Mouse (Mus musculus) embryo, embryonic 10.5 days (tissue): ENCODE results near the gene Hnf4a.
"Not testable (repeated sequence)": the region's sequence is repeated elsewhere in the genome, so short reads cannot be mapped to it uniquely, and the experiment has no call there.

Experiments used
- DNase-seq: peaks from one replicate; pipeline ENCODE4 v3.0.0-alpha.2; 2015; ENCODE audit warnings: low spot score

The Hnf4a gene

GRCm38 (mm10) chr2:163506300-163507004 is at the start of gene Hnf4a:
Gene Hnf4a (plus strand): TSS chr2:163506808.
- DNase-seq, result no peak

DNA sequence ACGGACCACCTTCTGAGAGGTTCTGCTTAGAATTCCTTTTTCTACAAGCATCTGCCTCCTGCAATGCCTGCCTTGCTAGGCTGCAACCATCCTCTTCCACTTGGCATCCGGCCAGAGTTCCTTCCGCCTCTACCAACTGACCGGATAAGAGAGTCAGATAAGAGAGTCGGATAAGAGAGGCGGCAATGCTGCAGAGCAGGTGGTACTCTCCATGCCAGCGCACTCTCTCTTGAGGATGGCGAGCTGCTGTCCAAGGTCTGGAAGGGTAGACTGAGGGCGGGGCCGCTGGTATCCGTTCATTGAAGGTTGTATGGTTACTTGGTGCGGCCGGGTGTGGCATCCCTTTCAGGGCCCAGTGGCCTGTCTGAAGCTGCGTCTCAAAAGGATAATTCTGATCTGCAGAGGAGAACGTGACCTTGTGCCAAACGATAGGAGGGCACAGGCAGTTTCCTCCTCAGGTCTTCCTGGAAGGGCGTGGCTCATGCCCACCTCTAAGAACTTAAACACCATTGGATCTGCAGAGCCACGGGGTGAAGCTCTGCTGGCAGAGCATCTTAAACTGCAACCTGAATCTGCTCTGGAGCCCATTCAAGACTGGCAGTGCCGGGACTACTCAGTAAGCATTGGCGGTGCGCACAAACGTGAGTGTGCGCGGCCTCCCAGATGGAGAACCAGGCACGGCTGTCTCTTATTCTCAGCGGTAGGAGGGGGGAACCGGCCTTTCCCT is 47.9 kb upstream of the Hnf4a start:
- DNase-seq, result no peak

DNA sequence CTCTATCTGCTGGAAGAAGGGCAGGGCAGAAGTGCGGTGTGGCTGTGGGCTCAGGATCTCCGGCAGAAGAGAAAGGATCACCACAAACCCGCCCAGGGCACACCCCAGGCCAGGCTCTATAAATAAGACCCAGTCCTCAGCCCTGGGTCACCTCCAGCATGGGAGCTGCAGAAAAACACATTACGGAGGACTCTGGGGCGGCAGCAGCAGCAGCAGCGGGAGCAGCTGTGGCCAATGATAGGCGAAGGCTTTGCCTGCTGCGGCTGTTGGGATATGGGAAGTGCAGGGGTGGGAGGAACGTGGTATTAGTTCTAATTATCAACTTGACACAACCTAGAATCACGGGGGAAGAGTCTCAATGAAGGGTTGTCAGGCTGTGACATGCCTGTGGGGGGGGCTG is 47.2 kb upstream of the Hnf4a start:
- DNase-seq, result no peak

DNA sequence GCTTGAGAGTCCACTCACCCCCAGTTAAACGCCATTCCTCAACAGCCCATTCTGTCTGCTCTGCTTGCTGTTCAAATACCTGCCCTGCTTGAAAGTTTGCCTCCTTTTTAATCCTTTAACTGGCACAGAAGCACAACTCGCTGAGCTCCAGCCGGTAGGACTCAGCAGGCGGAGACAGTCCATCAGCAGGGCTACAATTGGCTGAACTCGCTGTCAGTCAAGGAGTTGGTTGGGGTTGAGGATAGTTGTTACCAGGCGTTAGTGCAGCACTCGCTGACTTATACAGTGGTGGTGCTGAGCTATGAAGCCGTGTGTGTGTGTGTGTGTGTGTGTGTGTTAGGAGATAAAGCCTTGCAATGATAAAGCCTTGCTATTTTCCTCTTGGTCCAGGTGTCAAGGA is 46.0 kb upstream of the Hnf4a start:
- no peak for DNase-seq

DNA sequence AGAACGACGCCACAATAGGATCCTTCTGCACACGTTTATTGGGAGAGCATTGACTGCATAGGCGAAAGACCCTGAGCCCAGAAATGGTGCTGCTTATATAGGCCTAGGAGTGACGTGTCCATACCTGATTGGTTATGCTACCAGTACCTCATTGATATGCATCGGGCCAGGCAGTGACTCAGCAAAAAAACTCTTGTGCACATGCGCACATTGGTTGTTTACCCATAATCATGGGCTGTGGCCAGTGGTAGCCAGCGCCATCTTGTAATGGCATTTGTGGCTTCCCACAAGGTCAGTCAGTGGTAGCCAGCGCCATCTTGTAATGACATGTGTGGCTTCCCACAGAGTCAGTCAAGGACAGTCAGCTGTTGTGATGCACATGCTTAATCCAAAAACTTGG is 45.3 kb upstream of the Hnf4a start:
- not testable (repeated sequence) for DNase-seq

DNA sequence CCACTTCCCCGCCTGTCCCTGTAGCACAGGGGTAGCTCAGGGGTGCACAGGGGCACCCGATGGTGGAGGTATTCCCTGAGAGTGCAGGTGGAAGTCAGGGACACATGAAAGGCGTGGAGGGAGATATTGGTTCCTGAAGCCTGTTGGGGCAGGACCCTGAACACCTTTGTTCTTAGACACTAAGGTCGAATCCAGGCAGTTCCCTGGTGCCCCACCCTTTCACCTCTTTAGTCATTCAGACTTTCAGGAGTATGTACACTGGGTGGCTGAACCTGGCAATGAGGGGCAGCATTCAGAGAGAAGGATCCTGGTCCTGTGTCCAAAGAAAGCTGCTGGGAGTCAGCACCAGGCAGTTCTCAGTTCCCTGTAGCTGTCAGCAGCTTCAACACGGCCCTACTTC is 44.2 kb upstream of the Hnf4a start:
- DNase-seq, result no peak

- DNase-seq, result no peak
Measured at GRCm38 (mm10) chr2:163462801-163463200, 43.8 kb upstream of the Hnf4a start.

DNA sequence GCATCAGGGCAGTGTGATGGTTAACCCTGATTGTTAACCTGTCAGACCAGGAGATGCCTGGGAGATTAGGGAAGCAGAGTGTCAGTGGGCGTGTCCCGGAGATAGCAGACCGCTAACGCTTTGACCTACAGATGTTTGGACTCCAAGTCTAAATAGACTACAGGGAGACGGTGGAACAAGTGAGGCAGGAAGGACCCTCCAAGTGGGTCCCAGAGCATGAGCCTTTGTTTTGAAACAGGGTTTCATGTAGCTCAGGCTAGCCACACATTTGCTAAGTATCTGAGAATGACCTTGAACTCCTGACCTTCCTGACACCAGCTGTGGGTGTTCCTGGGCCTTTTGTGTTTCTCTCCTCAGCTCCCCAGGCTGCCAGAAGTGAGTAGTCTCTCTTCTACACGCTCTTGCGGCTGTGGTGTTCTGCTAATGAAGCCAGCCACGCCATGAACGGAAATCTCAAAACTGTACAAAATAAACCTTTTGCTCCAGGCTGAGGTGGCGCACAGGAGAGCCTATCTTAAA is 43.3 kb upstream of the Hnf4a start:
- no peak for DNase-seq

GRCm38 (mm10) chr2:163463998-163464397 is 42.6 kb upstream of the Hnf4a start:
- DNase-seq, result no peak

GRCm38 (mm10) chr2:163464562-163464961 is 42.0 kb upstream of the Hnf4a start:
- DNase-seq, result no peak

GRCm38 (mm10) chr2:163466771-163467170 is 39.8 kb upstream of the Hnf4a start:
- DNase-seq, result no peak

DNA sequence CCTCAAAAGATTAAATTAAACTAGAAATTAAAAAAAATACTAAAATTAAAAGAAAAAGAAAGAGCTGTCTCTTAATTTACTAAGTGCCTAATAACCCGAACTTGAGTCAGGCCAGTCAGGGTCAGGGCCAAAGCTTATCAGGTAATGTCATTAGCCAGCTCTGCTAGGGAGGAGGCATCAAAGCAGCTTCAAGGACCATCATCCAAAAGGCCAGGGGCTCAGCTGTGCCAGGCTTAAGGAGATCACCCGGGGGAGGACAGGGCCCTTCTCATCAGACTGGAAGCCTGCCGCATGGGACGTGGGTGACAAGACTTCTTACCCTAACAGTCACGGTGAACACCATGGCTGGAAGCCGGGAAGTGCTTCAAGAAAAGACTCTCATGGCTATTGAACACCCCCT is 39.0 kb upstream of the Hnf4a start:
- no peak for DNase-seq

DNA sequence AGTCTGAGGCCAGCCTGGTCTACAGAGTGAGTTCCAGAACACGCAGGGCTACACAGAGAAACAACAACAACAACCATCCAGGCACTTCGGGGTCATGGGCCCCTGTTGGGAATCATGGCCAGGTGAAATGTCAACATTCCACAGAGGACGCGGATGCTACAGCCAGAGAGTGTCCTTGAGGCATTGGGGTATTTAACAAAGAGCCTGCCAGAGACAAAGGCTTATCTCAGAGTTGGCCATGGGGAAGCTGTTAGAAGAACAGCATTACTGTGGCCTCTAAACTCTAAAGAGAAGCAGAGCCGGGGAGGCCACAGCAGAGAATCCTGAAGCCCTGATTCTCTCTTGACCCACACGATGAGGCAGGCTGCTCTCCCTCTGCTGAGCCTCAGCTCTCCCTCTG is 37.7 kb upstream of the Hnf4a start:
- DNase-seq, result no peak

DNA sequence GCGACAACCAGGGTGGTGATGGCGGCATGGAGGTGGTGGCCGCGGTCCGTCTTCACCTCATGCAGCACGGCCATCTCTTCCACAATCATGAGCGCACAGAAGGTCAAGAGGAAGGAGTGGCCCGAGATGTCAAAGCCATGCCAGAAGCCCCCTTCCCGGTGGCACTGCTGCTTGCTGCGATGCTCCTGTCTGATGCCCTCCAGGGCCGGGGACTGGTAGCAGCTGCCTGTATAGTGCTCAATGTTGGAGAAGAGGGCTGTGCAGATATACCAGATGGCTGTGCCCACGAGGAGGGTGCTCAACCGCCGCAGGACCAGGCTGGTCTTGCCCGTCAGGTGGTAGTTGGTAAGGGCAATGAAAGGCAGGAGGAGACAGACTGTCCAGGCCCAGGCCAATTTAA is 36.9 kb upstream of the Hnf4a start:
- no peak for DNase-seq

GRCm38 (mm10) chr2:163471136-163471535 is 35.5 kb upstream of the Hnf4a start:
- DNase-seq, result no peak

DNA sequence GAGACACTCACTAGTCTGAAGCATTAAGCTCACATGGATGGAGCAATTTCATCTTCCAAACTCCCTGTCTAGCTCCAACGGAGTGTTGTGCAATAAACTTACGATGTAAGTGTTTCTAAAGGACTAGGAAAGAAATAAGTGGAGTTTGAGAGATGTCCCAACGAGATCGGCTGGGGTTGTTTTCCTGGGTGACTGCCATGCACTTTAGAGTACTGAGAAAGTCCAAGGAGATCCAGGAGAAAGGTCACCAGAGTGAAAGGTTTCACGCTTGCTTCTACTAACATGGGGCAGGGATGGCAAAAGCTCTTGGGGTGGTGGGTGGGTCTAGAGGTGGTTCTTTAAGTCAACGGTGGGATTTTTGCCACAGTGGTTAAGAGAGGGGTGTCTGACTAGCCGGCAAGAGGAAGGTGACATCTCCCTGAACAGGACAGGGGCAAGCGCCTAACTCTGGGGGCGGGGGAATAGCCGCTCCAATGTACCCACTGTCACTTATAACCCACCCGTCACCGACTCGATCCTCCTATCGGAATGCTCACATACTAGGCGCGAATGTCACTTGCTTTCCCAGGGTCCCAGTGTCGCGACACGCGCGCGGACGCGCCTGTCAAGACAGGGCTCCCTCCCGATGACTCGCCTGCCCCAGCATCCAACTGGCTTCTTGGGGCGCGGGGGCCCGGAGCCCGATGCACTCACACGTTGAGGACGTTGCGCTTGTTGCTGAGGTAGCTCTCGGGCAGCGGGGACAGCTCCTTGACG is 34.7 kb upstream of the Hnf4a start:
- DNase-seq, result no peak

GRCm38 (mm10) chr2:163472466-163472851 is 34.1 kb upstream of the Hnf4a start, which contains the start of gene Fitm2:
Gene Fitm2 (minus strand): TSS chr2:163472629.
- peak; percentile 98 for DNase-seq

GRCm38 (mm10) chr2:163480191-163480825 is 26.3 kb upstream of the Hnf4a start:
- peak; percentile 41 for DNase-seq

- DNase-seq, result peak; percentile 62
Measured at GRCm38 (mm10) chr2:163481539-163482029, 25.0 kb upstream of the Hnf4a start.

- no peak for DNase-seq
Measured at GRCm38 (mm10) chr2:163487360-163487759, 19.2 kb upstream of the Hnf4a start.

- no peak for DNase-seq
Measured at GRCm38 (mm10) chr2:163489725-163490291, 16.8 kb upstream of the Hnf4a start.

DNA sequence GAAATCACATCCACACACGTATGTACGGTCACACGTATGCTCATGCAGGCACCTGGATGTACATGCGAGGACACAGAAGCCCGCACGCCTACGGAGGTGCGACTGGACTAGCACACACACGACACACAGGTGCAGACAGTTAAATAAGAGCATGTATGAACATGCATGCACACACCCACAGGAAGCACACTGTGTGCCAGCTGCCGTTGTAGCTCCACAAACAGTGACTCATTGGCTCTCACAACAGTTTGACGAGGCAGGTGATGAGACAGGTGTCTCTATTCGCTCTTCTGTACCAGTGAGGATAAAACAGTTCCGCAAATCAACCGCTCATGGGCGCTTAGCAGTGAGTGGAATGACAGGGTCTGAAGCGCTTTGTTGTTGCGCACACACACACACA is 16.0 kb upstream of the Hnf4a start:
- no peak for DNase-seq
